Mouse (Mus musculus) thymus, adult 2 months (tissue): ENCODE measurements at regions not wholly inside any gene's neighbourhood (a gene's known extent, or its start where the extent isn't known, plus 50 kb on each side); places are given as distances from the start of the nearest gene placed in this dataset.

Experiments used
- DNase-seq: peaks from one replicate; pipeline ENCODE4 v3.0.0; 2021
- H3K27ac ChIP-seq: fragments of 200-500 bp; 2 replicates; pipeline ENCODE4 v1.5.1; 2012; ENCODE audit warnings: low read length, control low read depth; ENCODE audit not compliant: control insufficient read depth, insufficient read depth
- H3K27me3 ChIP-seq: fragments of 200-500 bp; 2 replicates; pipeline ENCODE4 v1.6.1; 2012; ENCODE audit warnings: mild to moderate bottlenecking, low read length, moderate library complexity, mixed read lengths; ENCODE audit not compliant: control insufficient read depth, insufficient read depth
- H3K36me3 ChIP-seq: fragments of 200-500 bp; 2 replicates; pipeline ENCODE4 v1.6.1; 2012; ENCODE audit warnings: mild to moderate bottlenecking, low read length, moderate library complexity; ENCODE audit not compliant: control insufficient read depth, insufficient read depth
- H3K4me1 ChIP-seq: fragments of 200-500 bp; replicated peaks from 2 replicates; pipeline ENCODE4 v1.6.1; 2012; ENCODE audit warnings: low read length; ENCODE audit not compliant: control insufficient read depth, insufficient read depth
- H3K4me3 ChIP-seq: fragments of 200-500 bp; 2 replicates; pipeline ENCODE4 v1.5.1; 2012; ENCODE audit warnings: mild to moderate bottlenecking, low read length, control low read depth, moderate library complexity; ENCODE audit not compliant: control insufficient read depth, insufficient read depth
- CTCF ChIP-seq: fragments of 200-500 bp; IDR thresholded peaks from 2 replicates; pipeline ENCODE4 v1.5.1; 2012; ENCODE audit warnings: mild to moderate bottlenecking, control low read depth, low read length, moderate library complexity, borderline replicate concordance; ENCODE audit not compliant: control insufficient read depth, poor library complexity, insufficient read depth; ENCODE audit errors: extremely low read depth
- POLR2A ChIP-seq: fragments of 200-500 bp; IDR thresholded peaks from 2 replicates; pipeline ENCODE4 v1.6.1; 2012; ENCODE audit warnings: mild to moderate bottlenecking, low read length, control low read depth, moderate library complexity; ENCODE audit not compliant: control insufficient read depth, poor library complexity, insufficient read depth; ENCODE audit errors: extremely low read depth
- WGBS: fragments of 180-500 bp; shearing (Covaris S2); methylation state at CpG from one replicate; pipeline ENCODE4 v1.1.7; 2018; 5-methylcytosine and 5-hydroxymethylcytosine counted together

DNA sequence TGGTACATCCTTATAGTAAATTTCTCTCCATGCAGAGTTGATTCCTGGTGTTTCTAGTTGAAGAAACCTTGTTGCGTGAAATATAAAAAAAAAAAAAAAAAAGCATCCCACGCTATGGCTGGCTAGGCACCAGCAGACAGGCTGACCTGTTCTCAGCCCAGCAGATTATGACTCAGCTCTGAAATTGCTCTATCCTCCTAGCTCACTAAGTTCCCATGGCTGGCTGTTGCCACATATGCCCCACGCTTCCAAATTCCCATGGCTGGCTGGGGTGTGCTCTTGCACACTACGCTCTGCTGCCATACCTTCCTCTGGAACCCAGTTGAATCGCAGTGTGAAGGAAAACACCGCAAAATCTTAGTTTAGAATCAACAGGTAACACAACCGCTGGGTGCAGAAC is 270.1 kb downstream of the Mid1ip1 start:
- DNase-seq, result no peak

GRCm38 (mm10) chrX:10991871-10992210 is 277.0 kb downstream of the Mid1ip1 start:
- H3K27ac ChIP-seq, result no peak overlapping the region
- DNase-seq, result no peak
- H3K36me3 ChIP-seq, result no peaks in the 10 kb centered on the region
- no peak overlapping the region for H3K4me3 ChIP-seq
- no peaks in the 10 kb centered on the region for H3K27me3 ChIP-seq
- 82% methylated on average over 6 of the region's 6 CpGs for WGBS
- TF ChIP-seq CTCF, result no peak
- no peak for TF ChIP-seq POLR2A
- H3K4me1 ChIP-seq, result no peaks in the 10 kb centered on the region

More for the DNA sequence above, 270.1 kb downstream of the Mid1ip1 start:
- Histone ChIP-seq H3K4me3 (no peak overlapping the region), H3K27ac (no peak overlapping the region), H3K36me3 (no peaks in the 10 kb centered on the region), H3K4me1 (no peaks in the 10 kb centered on the region), H3K27me3 (no peaks in the 10 kb centered on the region)
- 95% methylated on average over 7 of the region's 7 CpGs for WGBS
- TF ChIP-seq POLR2A (no peak), CTCF (no peak)

GRCm38 (mm10) chrX:10992211-10993004 is 277.6 kb downstream of the Mid1ip1 start:
- no peak for DNase-seq
- no peak overlapping the region for H3K4me3 ChIP-seq
- no peaks in the 10 kb centered on the region for H3K4me1 ChIP-seq
- H3K27ac ChIP-seq, result no peak overlapping the region
- no peaks in the 10 kb centered on the region for H3K27me3 ChIP-seq
- TF ChIP-seq POLR2A (no peak), CTCF (no peak)
- 80% methylated on average over 18 of the region's 19 CpGs for WGBS
- H3K36me3 ChIP-seq, result no peaks in the 10 kb centered on the region

DNA sequence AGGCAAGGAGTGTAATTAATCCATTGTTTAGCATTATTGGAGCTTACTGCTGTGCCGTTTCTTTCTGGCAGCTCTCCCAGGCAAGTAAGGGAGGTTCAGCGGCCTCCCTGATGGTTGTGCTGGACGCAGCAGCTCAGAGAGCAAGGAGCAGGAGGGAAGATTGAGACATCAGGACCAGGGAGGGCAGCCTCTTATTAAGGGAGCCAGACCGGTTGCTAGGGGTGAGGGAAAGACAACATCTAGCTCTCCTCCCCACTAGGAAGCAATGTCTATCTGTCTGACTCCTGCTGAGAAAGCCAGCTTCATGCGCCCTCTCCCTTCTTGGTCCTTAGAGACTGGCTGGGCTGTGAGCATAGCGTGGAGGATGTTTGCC is 278.2 kb downstream of the Mid1ip1 start:
- WGBS, result 86% methylated on average over 6 of the region's 6 CpGs
- DNase-seq, result no peak
- Histone ChIP-seq H3K27ac (no peak overlapping the region), H3K4me1 (no peaks in the 10 kb centered on the region), H3K27me3 (no peaks in the 10 kb centered on the region), H3K4me3 (no peak overlapping the region), H3K36me3 (no peaks in the 10 kb centered on the region)
- no peak for TF ChIP-seq POLR2A
- TF ChIP-seq CTCF, result no peak

GRCm38 (mm10) chrX:10994910-10995309 is 280.1 kb downstream of the Mid1ip1 start:
- H3K27me3 ChIP-seq, result no peaks in the 10 kb centered on the region
- H3K4me3 ChIP-seq, result no peak overlapping the region
- H3K4me1 ChIP-seq, result no peaks in the 10 kb centered on the region
- TF ChIP-seq POLR2A, result no peak
- H3K27ac ChIP-seq, result no peak overlapping the region
- H3K36me3 ChIP-seq, result no peaks in the 10 kb centered on the region
- no peak for DNase-seq

DNA sequence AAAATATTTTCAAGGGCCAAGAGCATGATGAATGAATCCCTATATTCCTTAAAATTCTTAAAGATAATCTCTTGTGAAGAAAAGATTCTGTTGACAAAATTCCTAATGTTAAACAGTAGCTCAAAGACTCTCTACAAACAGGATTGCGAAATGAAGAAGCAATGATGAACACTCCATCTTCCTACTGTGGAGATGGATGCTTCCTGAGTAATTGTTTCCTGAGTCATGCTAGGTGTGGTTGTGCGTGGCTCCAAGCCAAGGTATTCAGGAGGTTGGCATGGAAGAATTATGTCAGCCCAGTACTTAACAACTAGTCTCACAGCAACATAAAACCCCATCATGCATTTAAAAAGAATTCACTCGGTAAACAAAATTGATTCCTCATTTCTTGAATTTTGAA is 286.4 kb downstream of the Mid1ip1 start:
- no peak for DNase-seq
- Histone ChIP-seq H3K27ac (no peak overlapping the region), H3K36me3 (no peaks in the 10 kb centered on the region), H3K4me3 (no peak overlapping the region), H3K27me3 (no peaks in the 10 kb centered on the region), H3K4me1 (no peaks in the 10 kb centered on the region)
- WGBS, result 91% methylated on average over 3 of the region's 3 CpGs
- TF ChIP-seq POLR2A, result no peak
- TF ChIP-seq CTCF, result no peak

DNA sequence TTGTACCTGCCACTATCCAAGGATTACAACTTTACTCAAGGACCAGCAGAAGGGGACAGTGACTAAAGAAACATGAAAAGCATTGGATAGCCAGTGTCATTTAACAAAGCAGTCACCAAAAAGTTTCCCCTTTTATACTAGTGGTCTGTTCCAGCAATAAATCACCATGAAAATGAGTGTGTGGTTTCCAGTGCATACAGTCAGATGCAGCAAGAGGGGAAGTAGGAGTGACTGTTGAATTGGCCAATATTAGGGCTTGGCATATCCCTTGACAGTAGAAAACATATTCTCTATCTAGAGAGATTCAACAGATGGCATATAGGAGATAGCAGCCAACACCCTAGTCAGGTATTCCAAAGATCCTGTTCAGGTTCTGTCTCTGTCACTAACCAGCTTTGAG is 259.8 kb upstream of the H2al1a start:
- Histone ChIP-seq H3K4me1 (no peaks in the 10 kb centered on the region), H3K36me3 (no peaks in the 10 kb centered on the region), H3K27me3 (no peaks in the 10 kb centered on the region), H3K27ac (no peak overlapping the region), H3K4me3 (no peak overlapping the region)
- TF ChIP-seq POLR2A (no peak), CTCF (no peak)
- no peak for DNase-seq
